Mouse (Mus musculus) neutrophil, adult 5-6 weeks (primary cell): ENCODE results near the gene Naa35. TPM values are rescaled to one million over a fixed set of nuclear protein-coding genes. Genes with fewer than 3 reads are reported as not detected.
A peak's percentile ranks its signal among the peaks of the same experiment; 100 is the strongest.

ENCODE experiments used
- ATAC-seq: fragments of 151-379, 151-347 bp; 2 replicates; pipeline ENCODE4 v1.8.0; 2017; ENCODE audit warnings: mild to moderate bottlenecking, moderate TSS enrichment; ENCODE audit not compliant: insufficient number of reproducible peaks, poor library complexity, low FRiP score, severe bottlenecking; ENCODE audit errors: extremely low read depth
- total RNA-seq: library from RNA; stranded (forward); fragments of 200-1000 nt; gene quantifications from 2 replicates; pipeline ENCODE4 v1.2.3, GENCODE M21; 2017

Naa35 gene
- total RNA-seq, 1 experiment from 2014 or later, result 69.7 TPM

- ATAC-seq, result no peak
These were observed 36.8 kb downstream of the Naa35 start for GRCm38 (mm10) chr13:59621643-59622489.

GRCm38 (mm10) chr13:59624389-59624788, 39.3 kb downstream of the Naa35 start:
- no peak for ATAC-seq

- no peak for ATAC-seq
These were observed 39.8 kb downstream of the Naa35 start for GRCm38 (mm10) chr13:59624903-59625302.

GRCm38 (mm10) chr13:59626739-59627138, 41.7 kb downstream of the Naa35 start:
- ATAC-seq, result no peak

- ATAC-seq, result no peak
These were observed 49.6 kb downstream of the Naa35 start for GRCm38 (mm10) chr13:59634637-59635036.

- no peak for ATAC-seq
These were observed 52.7 kb downstream of the Naa35 start for GRCm38 (mm10) chr13:59637800-59638199.

GRCm38 (mm10) chr13:59639368-59640177, 54.5 kb downstream of the Naa35 start:
- no peak for ATAC-seq

GRCm38 (mm10) chr13:59640178-59640440, 55.0 kb downstream of the Naa35 start:
- ATAC-seq, result no peak

GRCm38 (mm10) chr13:59642818-59643217, 57.8 kb downstream of the Naa35 start:
- no peak for ATAC-seq

- no peak for ATAC-seq
These were observed 60.4 kb downstream of the Naa35 start for GRCm38 (mm10) chr13:59645491-59645890.

- ATAC-seq, result no peak
These were observed 61.7 kb downstream of the Naa35 start for GRCm38 (mm10) chr13:59646674-59647244.

- ATAC-seq, result no peak
These were observed 62.4 kb downstream of the Naa35 start for GRCm38 (mm10) chr13:59647484-59647883.

GRCm38 (mm10) chr13:59648598-59648997, 63.5 kb downstream of the Naa35 start:
- no peak for ATAC-seq

GRCm38 (mm10) chr13:59649781-59650180, 64.7 kb downstream of the Naa35 start:
- ATAC-seq, result no peak

GRCm38 (mm10) chr13:59652651-59653050, 67.6 kb downstream of the Naa35 start:
- ATAC-seq, result no peak

- no peak for ATAC-seq
These were observed 68.1 kb downstream of the Naa35 start for GRCm38 (mm10) chr13:59653136-59653535.

- ATAC-seq, result no peak
These were observed 69.4 kb downstream of the Naa35 start for GRCm38 (mm10) chr13:59654465-59654864.

- no peak for ATAC-seq
These were observed 70.8 kb downstream of the Naa35 start for GRCm38 (mm10) chr13:59655718-59656315.

GRCm38 (mm10) chr13:59656316-59656832, 71.3 kb downstream of the Naa35 start:
- peak; percentile 49 for ATAC-seq
